Mouse (Mus musculus) intestine, embryonic 15.5 days (tissue): ENCODE results near the gene Nudt2. TPM values are rescaled to one million over a fixed set of nuclear protein-coding genes. Genes with fewer than 3 reads are reported as not detected.

Experiments used
- ATAC-seq: fragments of 200-750 bp; cut with Nextera tagmentation; 2 replicates; pipeline ENCODE4 v1.8.0; 2017; ENCODE audit warnings: moderate TSS enrichment, moderate library complexity
- H3K27ac ChIP-seq: fragments of 300-500 bp; sonication (generic); 2 replicates; pipeline ENCODE4 v1.5.1; 2015; ENCODE audit warnings: mild to moderate bottlenecking, inconsistent platforms
- H3K27me3 ChIP-seq: fragments of 300-500 bp; sonication (generic); replicated peaks from 2 replicates; pipeline ENCODE4 v1.6.1; 2015; ENCODE audit warnings: inconsistent platforms
- H3K36me3 ChIP-seq: fragments of 300-500 bp; sonication (generic); 2 replicates; pipeline ENCODE4 v1.6.1; 2015; ENCODE audit warnings: inconsistent platforms
- H3K4me1 ChIP-seq: fragments of 300-500 bp; sonication (generic); replicated peaks from 2 replicates; pipeline ENCODE4 v1.6.1; 2015; ENCODE audit warnings: inconsistent platforms
- H3K4me2 ChIP-seq: fragments of 300-500 bp; sonication (generic); replicated peaks from 2 replicates; pipeline ENCODE4 v1.6.1; 2015; ENCODE audit warnings: mild to moderate bottlenecking, inconsistent platforms
- H3K4me3 ChIP-seq: fragments of 300-500 bp; sonication (generic); replicated peaks from 2 replicates; pipeline ENCODE4 v1.5.1; 2015; ENCODE audit warnings: inconsistent platforms
- H3K9ac ChIP-seq: fragments of 300-500 bp; sonication (generic); 2 replicates; pipeline ENCODE4 v1.6.1; 2015; ENCODE audit warnings: inconsistent platforms
- H3K9me3 ChIP-seq: fragments of 300-500 bp; sonication (generic); 2 replicates; pipeline ENCODE4 v1.6.1; 2016; ENCODE audit warnings: inconsistent platforms
- WGBS: fragments of 180-500 bp; shearing (Covaris S2); methylation state at CpG from one replicate; pipeline ENCODE4 v1.1.7; 2015; 5-methylcytosine and 5-hydroxymethylcytosine counted together
- polyA plus RNA-seq: library from polyadenylated mRNA; unstranded; fragments of >200 nt; fragmentation: Nextera tagmentation; extraction: Ambion mirVana; gene quantifications from 2 replicates; pipeline ENCODE4 v1.2.1, GENCODE M21; 2015

Nudt2 gene
- polyA plus RNA-seq, 1 experiment from 2014 or later: 62.3 TPM

- peaks cover 14% of the 10 kb centered on the region; the same call in 1 of the 2 replicates for H3K4me1 ChIP-seq
- no peak overlapping the region for H3K27ac ChIP-seq
- H3K4me2 ChIP-seq: peak overlapping the region; percentile 95
- no peaks in the 10 kb centered on the region for H3K36me3 ChIP-seq
- peak overlapping the region; percentile 56 for H3K9ac ChIP-seq
- H3K9me3 ChIP-seq: no peaks in the 10 kb centered on the region
- WGBS: 4% methylated on average over 22 of the region's 22 CpGs
- peak overlapping the region; percentile 51 for H3K4me3 ChIP-seq
- no peaks in the 10 kb centered on the region; the same call in 1 of the 2 replicates for H3K27me3 ChIP-seq
- peak; percentile 4; the same call in 1 of the 2 replicates for ATAC-seq
These were observed 42.5 kb downstream of the Nudt2 start for GRCm38 (mm10) chr4:41507326-41507924.

GRCm38 (mm10) chr4:41507998-41508397, 43.0 kb downstream of the Nudt2 start:
- Histone ChIP-seq H3K27me3 (no peaks in the 10 kb centered on the region; the same call in 1 of the 2 replicates), H3K9ac (no peak overlapping the region), H3K9me3 (no peaks in the 10 kb centered on the region), H3K4me3 (no peak overlapping the region), H3K27ac (no peak overlapping the region), H3K4me1 (peaks cover 8% of the 10 kb centered on the region; the same call in 1 of the 2 replicates), H3K4me2 (peak overlapping the region; percentile 95; the same call in 1 of the 2 replicates), H3K36me3 (no peaks in the 10 kb centered on the region)
- WGBS: 56% methylated on average over 7 of the region's 7 CpGs
- ATAC-seq: no peak

- Histone ChIP-seq H3K27me3 (no peaks in the 10 kb centered on the region; the same call in 1 of the 2 replicates), H3K36me3 (no peaks in the 10 kb centered on the region), H3K4me1 (no peaks in the 10 kb centered on the region), H3K4me3 (no peak overlapping the region), H3K9me3 (no peaks in the 10 kb centered on the region), H3K27ac (no peak overlapping the region), H3K4me2 (no peak overlapping the region), H3K9ac (no peak overlapping the region)
- ATAC-seq: no peak
- 40% methylated on average over 4 of the region's 4 CpGs for WGBS
These were observed 48.4 kb downstream of the Nudt2 start for GRCm38 (mm10) chr4:41513309-41513708.

- Histone ChIP-seq H3K4me3 (no peak overlapping the region), H3K36me3 (no peaks in the 10 kb centered on the region), H3K27ac (no peak overlapping the region), H3K4me1 (no peaks in the 10 kb centered on the region), H3K9me3 (no peaks in the 10 kb centered on the region), H3K4me2 (no peak overlapping the region), H3K27me3 (no peaks in the 10 kb centered on the region; the same call in 1 of the 2 replicates), H3K9ac (no peak overlapping the region)
- no peak for ATAC-seq
- 22% methylated on average over 8 of the region's 8 CpGs for WGBS
These were observed 48.8 kb downstream of the Nudt2 start for GRCm38 (mm10) chr4:41513714-41514113.

- no peak within 1 kb of the TSS for H3K27ac ChIP-seq
- H3K9ac ChIP-seq: no peak within 1 kb of the TSS
- WGBS: 92% methylated on average over 2 of the region's 2 CpGs
These were observed 52.3 kb downstream of the Nudt2 start, which contains the start of gene 1110017D15Rik for GRCm38 (mm10) chr4:41517233-41517632. TSS of gene 1110017D15Rik (minus strand) at chr4:41517333.

GRCm38 (mm10) chr4:41518349-41518748, 53.4 kb downstream of the Nudt2 start:
- peaks cover 6% of the 10 kb centered on the region; the same call in 1 of the 2 replicates for H3K4me1 ChIP-seq
- ATAC-seq: no peak
- whole genome bisulfite sequencing: 72% methylated on average over 7 of the region's 7 CpGs
- H3K9me3 ChIP-seq: no peaks in the 10 kb centered on the region
- no peaks in the 10 kb centered on the region for H3K27me3 ChIP-seq
- H3K4me2 ChIP-seq: no peak overlapping the region
- H3K27ac ChIP-seq: no peak overlapping the region
- no peak overlapping the region for H3K9ac ChIP-seq
- H3K36me3 ChIP-seq: no peaks in the 10 kb centered on the region
- H3K4me3 ChIP-seq: no peak overlapping the region

More at GRCm38 (mm10) chr4:41517233-41517632, 52.3 kb downstream of the Nudt2 start, which contains the start of gene 1110017D15Rik:
- no peak within 1 kb of the TSS for H3K4me3 ChIP-seq
- no peaks in the 10 kb centered on the region for H3K36me3 ChIP-seq
- peaks cover 6% of the 10 kb centered on the region; the same call in 1 of the 2 replicates for H3K4me1 ChIP-seq
- no peaks in the 10 kb centered on the region for H3K9me3 ChIP-seq
- H3K27me3 ChIP-seq: no peaks in the 10 kb centered on the region
- no peak within 1 kb of the TSS for H3K4me2 ChIP-seq
- no peak for ATAC-seq

- Histone ChIP-seq H3K4me1 (peaks cover 6% of the 10 kb centered on the region; the same call in 1 of the 2 replicates), H3K27ac (no peak overlapping the region)
- WGBS: 98% methylated on average over 5 of the region's 5 CpGs
These were observed 54.2 kb downstream of the Nudt2 start for GRCm38 (mm10) chr4:41519195-41519594.

GRCm38 (mm10) chr4:41520641-41521040, 55.7 kb downstream of the Nudt2 start:
- 28% methylated on average over 14 of the region's 14 CpGs for WGBS
- ATAC-seq: no peak
- no peak overlapping the region for H3K27ac ChIP-seq
- H3K4me3 ChIP-seq: no peak overlapping the region
- no peak overlapping the region for H3K9ac ChIP-seq
- no peak overlapping the region for H3K4me2 ChIP-seq
- H3K27me3 ChIP-seq: no peaks in the 10 kb centered on the region
- H3K36me3 ChIP-seq: no peaks in the 10 kb centered on the region
- H3K4me1 ChIP-seq: peaks cover 6% of the 10 kb centered on the region; the same call in 1 of the 2 replicates
- no peaks in the 10 kb centered on the region for H3K9me3 ChIP-seq

More at GRCm38 (mm10) chr4:41519195-41519594, 54.2 kb downstream of the Nudt2 start:
- Histone ChIP-seq H3K9ac (no peak overlapping the region), H3K36me3 (no peaks in the 10 kb centered on the region), H3K27me3 (no peaks in the 10 kb centered on the region), H3K9me3 (no peaks in the 10 kb centered on the region), H3K4me3 (no peak overlapping the region), H3K4me2 (0 out of 2 replicates have a peak overlapping the region, but pooled peaks have one; percentile 6)
- peak; percentile 64 for ATAC-seq

GRCm38 (mm10) chr4:41522136-41522535, 57.2 kb downstream of the Nudt2 start:
- Histone ChIP-seq H3K36me3 (no peaks in the 10 kb centered on the region), H3K27me3 (no peaks in the 10 kb centered on the region), H3K4me3 (no peak overlapping the region), H3K4me1 (peaks cover 6% of the 10 kb centered on the region; the same call in 1 of the 2 replicates), H3K27ac (no peak overlapping the region), H3K9ac (no peak overlapping the region), H3K4me2 (no peak overlapping the region), H3K9me3 (no peaks in the 10 kb centered on the region)
- peak; percentile 16; the same call in 1 of the 2 replicates for ATAC-seq
- WGBS: 61% methylated on average over 6 of the region's 6 CpGs

GRCm38 (mm10) chr4:41522788-41523187, 57.8 kb downstream of the Nudt2 start:
- Histone ChIP-seq H3K36me3 (no peaks in the 10 kb centered on the region), H3K27me3 (no peaks in the 10 kb centered on the region), H3K4me3 (no peak overlapping the region), H3K9ac (no peak overlapping the region), H3K4me1 (peaks cover 6% of the 10 kb centered on the region; the same call in 1 of the 2 replicates), H3K27ac (no peak overlapping the region), H3K4me2 (no peak overlapping the region), H3K9me3 (no peaks in the 10 kb centered on the region)
- WGBS: 52% methylated on average over 5 of the region's 5 CpGs
- no peak for ATAC-seq

- no peak overlapping the region for H3K9ac ChIP-seq
- no peak for ATAC-seq
- H3K4me2 ChIP-seq: no peak overlapping the region
- no peak overlapping the region for H3K27ac ChIP-seq
- H3K9me3 ChIP-seq: no peaks in the 10 kb centered on the region
- no peaks in the 10 kb centered on the region for H3K27me3 ChIP-seq
- H3K36me3 ChIP-seq: no peaks in the 10 kb centered on the region
- H3K4me1 ChIP-seq: peaks cover 6% of the 10 kb centered on the region; the same call in 1 of the 2 replicates
- no peak overlapping the region for H3K4me3 ChIP-seq
- 84% methylated on average over 7 of the region's 7 CpGs for WGBS
These were observed 58.9 kb downstream of the Nudt2 start for GRCm38 (mm10) chr4:41523839-41524238.

- WGBS: 54% methylated on average over 9 of the region's 9 CpGs
These were observed 59.9 kb downstream of the Nudt2 start for GRCm38 (mm10) chr4:41524829-41525228.

More at GRCm38 (mm10) chr4:41524829-41525228, 59.9 kb downstream of the Nudt2 start:
- no peaks in the 10 kb centered on the region for H3K36me3 ChIP-seq
- no peak overlapping the region for H3K4me2 ChIP-seq
- peak; percentile 72 for ATAC-seq
- no peak overlapping the region for H3K4me3 ChIP-seq
- peaks cover 3% of the 10 kb centered on the region; the same call in 1 of the 2 replicates for H3K4me1 ChIP-seq
- no peak overlapping the region for H3K9ac ChIP-seq
- no peaks in the 10 kb centered on the region for H3K27me3 ChIP-seq
- H3K9me3 ChIP-seq: no peaks in the 10 kb centered on the region
- H3K27ac ChIP-seq: no peak overlapping the region
